Mouse (Mus musculus) forelimb bud, embryonic 11.5 days (tissue): Measurements from ENCODE around the gene Plekha5.
"Not testable (repeated sequence)": the region's sequence is repeated elsewhere in the genome, so short reads cannot be mapped to it uniquely, and the experiment has no call there.

Source experiments
- DNase-seq: peaks from one replicate; pipeline ENCODE4 v3.0.0-alpha.2; 2012; ENCODE audit warnings: low read depth, low spot score

Plekha5 gene

GRCm38 (mm10) chr6:140489570-140489969 lies 65.7 kb downstream of the Plekha5 start:
- DNase-seq, result no peak

DNA sequence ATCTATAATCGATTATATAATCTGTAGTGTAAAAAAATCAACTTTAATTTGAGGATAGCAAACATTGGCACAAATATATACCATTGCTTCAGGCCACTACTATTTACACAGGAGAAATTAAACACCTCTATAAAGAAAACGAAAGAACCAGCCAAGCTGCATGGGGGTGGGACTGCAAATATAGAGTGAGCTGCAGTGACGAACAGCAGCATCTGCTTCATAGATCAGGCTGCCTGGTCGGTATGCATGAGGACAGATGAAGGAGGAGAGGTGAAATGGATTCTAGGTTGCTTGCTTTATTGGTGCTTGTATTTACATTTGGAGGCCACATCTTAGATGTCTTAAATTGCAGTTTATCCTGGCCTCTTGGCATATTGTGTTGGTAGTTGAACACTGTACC lies 66.4 kb downstream of the Plekha5 start:
- DNase-seq, result no peak

DNA sequence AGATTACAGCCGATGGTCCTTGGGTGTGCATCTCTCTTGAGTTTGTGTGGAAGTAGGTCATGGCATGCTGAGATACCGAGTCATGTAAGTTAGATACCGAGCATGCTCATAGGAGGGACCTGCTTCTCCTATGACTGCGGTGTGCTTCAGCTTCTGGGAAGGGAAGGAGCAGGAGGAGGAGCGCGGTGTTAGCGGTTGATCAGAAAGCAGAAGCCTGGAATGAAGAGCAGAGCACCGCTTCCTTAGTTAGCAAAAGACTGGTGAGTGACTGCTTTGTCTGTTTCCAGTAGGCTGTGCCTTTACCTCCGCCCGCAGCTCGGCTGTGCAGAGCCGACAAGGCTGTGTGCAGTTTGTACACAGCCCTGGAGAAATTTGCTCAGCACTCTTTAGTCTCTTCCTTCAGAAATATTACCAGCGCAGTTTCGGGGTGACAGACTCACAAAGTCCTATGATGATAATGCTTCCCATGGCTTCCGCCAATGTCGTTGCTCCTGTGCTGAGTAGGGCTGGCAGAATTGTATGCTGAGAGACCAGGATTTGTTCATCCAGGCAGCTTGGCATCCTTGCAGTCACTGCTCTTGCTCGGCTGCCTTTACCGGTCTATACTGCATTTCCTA lies 67.2 kb downstream of the Plekha5 start:
- no peak for DNase-seq

DNA sequence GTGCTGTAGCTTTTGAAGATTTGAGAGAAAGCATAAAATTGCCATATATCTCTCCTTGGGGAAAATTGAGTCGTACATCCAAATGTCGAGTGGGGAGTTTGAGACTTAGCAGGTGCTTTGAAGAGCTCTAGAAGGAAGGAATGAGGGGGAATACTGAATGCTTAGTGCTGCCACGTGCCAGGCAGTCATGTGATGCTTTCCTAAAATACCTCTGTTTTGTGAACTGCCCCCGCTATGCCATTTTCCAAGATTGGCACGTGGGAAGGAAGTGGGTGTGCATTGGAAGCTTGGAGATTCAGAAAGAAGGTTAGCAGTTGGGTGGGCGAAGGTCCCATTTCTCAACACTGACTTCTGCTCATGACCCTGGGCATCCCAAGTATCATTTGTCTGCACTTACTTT lies 68.2 kb downstream of the Plekha5 start:
- no peak for DNase-seq

GRCm38 (mm10) chr6:140498074-140498473 lies 74.2 kb downstream of the Plekha5 start:
- no peak for DNase-seq

DNA sequence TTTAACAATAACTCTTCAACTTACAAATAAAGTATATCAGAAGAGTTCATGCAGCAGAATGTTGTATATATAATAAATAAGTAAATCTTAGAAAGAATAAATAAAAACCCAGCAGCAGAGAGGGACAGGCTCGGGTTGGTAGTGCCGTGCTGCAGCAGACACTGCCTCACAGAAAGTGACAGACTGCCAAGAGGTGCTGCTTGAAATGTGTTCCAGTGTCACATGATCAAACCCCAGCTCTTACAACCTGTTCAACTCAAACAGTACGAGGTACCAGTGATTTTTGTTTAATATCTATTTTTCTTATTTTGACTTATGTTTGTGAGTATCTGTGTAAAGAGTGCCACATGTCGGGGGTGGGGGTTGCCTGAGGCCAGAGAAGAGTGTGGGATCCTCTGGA lies 75.1 kb downstream of the Plekha5 start:
- no peak for DNase-seq

DNA sequence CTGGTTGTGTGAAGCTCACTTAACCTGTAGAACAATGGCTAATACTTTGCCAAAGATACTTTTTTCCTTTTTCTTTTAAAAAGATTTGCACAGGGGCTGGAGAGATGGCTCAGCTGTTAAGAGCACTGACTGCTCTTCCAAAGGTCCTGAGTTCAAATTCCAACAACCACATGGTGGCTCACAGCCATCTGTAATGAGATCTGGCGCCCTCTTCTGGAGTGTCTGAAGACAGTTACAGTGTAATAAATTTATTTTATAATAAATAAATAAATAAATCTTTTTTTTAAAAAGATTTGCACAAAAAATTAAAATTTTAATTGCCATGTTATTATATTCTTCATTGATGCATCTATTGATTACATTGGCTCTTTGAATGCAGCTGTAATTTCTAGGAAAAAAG lies 77.0 kb downstream of the Plekha5 start:
- not testable (repeated sequence) for DNase-seq

DNA sequence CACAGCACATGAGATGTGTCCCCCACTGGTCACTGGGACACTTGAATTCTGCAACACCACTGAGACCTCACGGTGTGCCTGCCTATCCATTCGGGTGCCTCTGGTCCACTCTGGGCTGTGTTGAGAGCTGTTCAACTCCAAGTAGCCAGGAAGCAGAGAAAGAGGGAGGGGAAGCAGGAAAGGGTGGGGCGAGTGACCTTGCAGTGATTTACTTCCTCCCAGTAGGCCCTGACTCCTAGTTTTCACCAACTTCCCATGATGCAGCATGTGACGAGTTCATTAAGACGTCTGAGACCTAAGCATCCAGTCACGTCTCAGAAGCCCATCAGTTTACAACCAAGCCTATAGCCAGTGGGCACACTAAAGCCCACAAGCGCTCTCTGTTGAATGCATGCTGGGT lies 78.0 kb downstream of the Plekha5 start:
- DNase-seq, result no peak

GRCm38 (mm10) chr6:140504796-140505195 lies 80.9 kb downstream of the Plekha5 start:
- DNase-seq, result no peak

DNA sequence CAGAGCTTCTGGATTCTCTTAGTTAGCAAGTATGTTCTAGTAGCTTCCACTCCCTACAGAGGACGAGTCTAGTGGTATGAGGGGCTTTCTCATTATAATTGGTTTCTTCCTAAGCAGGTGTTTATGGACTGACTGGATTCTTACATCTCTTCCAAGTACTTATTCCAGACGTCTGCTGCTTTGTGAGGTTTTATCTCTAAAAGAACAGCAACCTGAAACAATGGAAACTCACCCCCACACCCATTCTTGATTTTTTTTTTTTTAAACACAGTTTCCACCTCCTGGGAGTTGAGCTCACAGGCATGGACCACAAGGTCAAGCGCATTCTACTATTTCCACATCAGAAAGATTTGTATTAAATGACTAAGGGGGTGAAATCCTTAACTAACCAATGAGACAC lies 83.8 kb downstream of the Plekha5 start:
- no peak for DNase-seq

DNA sequence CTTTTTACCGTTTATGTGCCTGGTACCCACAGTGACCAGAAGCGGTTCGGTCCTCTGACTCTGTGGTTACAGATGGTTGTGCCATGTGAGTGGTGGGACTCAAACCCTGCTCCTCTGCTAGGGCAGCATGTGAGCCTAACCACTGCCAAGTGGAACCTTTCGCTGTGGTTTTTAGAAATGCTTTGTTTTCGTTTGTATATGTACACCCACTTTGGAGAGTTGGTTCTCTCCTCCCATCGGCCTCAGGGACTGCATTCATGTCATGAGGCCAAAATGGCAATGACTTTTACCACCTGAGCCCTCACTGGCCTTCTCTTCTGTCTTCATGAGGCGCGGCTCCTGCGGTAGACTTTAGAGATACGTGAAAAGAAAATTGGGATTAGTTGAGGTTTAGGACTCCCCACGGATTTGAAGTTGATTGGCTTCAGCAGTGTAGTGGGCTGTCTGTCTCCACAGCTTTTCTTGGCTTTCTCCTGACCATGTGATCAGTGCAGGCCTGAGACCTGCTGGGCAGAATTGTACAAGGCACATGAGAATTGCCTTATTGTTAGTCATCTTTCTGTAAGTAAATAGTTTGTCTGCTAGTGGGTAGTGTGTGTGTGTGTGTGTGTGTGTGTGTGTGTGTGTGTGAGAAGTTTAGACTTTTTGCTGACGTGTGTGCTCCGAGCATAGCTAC lies 84.8 kb downstream of the Plekha5 start:
- DNase-seq, result no peak

DNA sequence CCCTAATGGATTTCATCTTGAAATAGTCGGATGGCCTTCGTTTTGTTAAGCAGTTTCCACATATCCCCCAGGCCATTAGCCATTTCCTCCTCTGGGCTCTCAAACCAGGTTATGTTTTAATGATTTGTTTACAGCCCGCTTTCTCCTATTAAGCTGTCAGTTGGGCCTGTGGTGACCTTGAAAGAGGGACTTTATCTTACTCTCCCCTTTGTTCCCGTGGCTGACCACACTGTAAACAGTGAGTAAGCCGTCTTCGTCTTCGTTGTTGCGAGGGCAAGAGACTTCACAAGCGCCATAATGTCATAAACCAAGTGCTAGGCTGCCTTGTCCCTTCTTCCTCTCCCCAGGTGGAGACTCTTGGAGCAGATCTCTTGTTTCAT lies 85.3 kb downstream of the Plekha5 start:
- peak; percentile 52 for DNase-seq

DNA sequence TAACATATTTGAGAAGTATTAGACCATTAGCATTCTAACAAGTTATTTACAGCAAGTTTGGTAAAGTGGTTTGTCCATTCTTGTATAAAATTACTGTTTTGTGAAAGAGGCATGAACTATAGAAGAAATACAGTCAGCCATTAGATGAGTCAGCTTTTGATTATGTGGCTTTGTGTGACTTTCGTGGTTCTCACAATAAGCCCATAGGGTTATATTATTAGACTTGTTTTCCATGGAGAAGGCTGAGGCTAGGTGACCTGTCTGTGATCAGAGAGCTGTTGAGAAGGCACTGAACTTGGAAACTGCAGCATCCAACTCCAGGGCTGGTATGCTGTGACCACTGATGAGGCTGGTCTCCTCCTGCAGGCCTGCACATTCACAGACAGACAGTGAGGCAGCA lies 88.2 kb downstream of the Plekha5 start:
- DNase-seq, result no peak

GRCm38 (mm10) chr6:140512427-140512826 lies 88.6 kb downstream of the Plekha5 start:
- no peak for DNase-seq

GRCm38 (mm10) chr6:140514205-140515110 lies 90.6 kb downstream of the Plekha5 start:
- DNase-seq, result no peak

DNA sequence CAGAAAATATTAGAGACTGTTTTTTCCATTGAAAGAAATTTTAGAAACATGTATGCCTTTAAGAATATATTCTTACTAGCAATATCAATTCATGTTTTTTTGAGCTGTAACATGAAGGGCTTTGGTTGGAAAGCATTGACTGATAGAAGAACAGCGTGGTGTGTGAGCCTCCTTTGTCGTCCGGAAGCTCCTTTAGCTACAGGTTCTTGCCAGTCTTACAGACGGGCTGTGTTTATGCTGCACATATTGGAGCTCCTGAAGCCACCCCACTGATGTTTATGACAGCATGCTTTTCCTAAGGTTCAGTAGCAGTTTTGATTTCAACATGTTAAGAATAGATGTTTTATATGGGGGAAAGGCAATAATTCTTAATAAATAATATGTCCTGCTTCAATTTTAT lies 91.7 kb downstream of the Plekha5 start:
- DNase-seq, result no peak

- no peak for DNase-seq
Measured at GRCm38 (mm10) chr6:140516202-140516601, 92.3 kb downstream of the Plekha5 start.

DNA sequence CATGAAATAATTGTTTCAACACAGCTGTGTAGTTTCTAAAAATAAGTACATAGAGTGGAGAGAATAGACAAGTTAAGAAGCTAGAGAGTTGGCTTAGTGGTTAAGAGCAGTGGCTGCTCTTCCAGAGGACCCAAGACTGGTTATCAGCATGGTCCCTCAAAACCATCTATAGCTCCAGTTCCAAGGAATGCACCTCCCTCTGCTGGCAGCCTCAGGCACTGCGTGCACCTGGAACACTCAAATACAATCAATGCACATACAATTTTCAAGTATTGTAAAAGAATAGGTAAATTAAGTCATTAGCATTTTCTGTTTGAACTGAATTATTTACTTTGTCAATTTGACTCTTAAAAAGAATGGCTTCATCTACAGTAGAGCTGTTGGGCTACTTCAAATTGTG lies 93.3 kb downstream of the Plekha5 start:
- no peak for DNase-seq

DNA sequence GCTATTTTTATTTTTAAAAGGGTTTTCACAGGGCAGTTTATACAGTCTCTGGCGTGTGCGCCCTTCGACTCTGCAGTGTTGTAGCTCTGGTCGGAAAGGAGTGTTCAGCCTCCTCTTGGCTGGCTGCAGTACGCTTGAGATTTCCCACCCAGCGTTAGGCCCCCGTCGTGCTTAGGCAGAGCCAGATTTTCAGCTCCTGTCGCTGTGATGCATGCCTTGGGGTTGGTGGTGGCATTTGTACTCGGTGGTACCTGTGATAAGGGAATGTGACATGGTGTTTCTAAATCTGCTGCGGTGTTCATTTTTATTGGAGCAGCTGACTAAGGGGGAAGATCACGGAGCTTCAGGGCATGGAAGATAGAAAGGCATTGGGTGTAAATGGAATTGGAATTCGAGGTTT lies 95.2 kb downstream of the Plekha5 start:
- no peak for DNase-seq

- peak; percentile 71 for DNase-seq
Measured at GRCm38 (mm10) chr6:140519488-140520159, 95.8 kb downstream of the Plekha5 start.

DNA sequence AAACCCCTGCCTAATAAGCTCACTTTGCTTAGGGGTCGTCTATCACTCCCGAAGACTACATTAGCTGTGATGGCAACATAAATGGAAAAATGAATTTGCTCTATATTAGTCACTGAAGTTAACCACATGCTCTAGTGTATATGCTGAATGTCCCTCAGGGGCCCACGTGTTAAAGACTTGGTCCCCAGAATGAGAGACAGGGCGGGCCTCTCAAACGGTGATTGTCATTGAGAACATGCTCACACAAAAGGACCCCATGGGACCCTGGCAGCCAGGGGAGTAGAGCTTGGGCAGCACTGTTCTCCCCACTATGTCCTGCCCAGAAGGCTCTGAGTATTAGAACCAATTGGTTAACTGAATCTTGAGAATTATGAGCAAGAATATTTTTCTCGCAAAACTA lies 97.1 kb downstream of the Plekha5 start:
- DNase-seq, result no peak

GRCm38 (mm10) chr6:140521832-140522231 lies 98.0 kb downstream of the Plekha5 start:
- no peak for DNase-seq
